Mouse (Mus musculus) megakaryocyte, embryonic 14.5 days (primary cell): ENCODE results near the gene Ldlrad3. TPM values are rescaled to one million over a fixed set of nuclear protein-coding genes. Genes with fewer than 3 reads are reported as not detected.

Source experiments
- H3K27me3 ChIP-seq: replicated peaks from 2 replicates; pipeline ENCODE3; 2012; ENCODE audit warnings: inconsistent platforms
- H3K36me3 ChIP-seq: replicated peaks from 2 replicates; pipeline ENCODE3; 2012; ENCODE audit warnings: low read length, inconsistent platforms, mixed read lengths
- H3K4me1 ChIP-seq: 2 replicates; pipeline ENCODE4 v1.6.1; 2012; ENCODE audit warnings: inconsistent platforms
- H3K4me3 ChIP-seq: replicated peaks from 2 replicates; pipeline ENCODE3; 2012; ENCODE audit warnings: moderate library complexity, mild to moderate bottlenecking, inconsistent platforms
- H3K9me3 ChIP-seq: 2 replicates; pipeline ENCODE4 v1.6.1; 2012; ENCODE audit warnings: inconsistent platforms
- FLI1 ChIP-seq: IDR thresholded peaks from 2 replicates; pipeline ENCODE4 v1.6.1; 2012; ENCODE audit warnings: low read length, inconsistent platforms, mixed read lengths
- GATA1 ChIP-seq: IDR thresholded peaks from 3 replicates; pipeline ENCODE4 v1.6.1; 2012; ENCODE audit warnings: mixed read lengths, low read length, inconsistent platforms, borderline replicate concordance
- polyA plus RNA-seq: library from polyadenylated mRNA; stranded (reverse); fragments of >175 nt; gene quantifications from 2 replicates; pipeline ENCODE4 v1.2.3, GENCODE M21; 2012; ENCODE audit warnings: low replicate concordance; ENCODE audit not compliant: insufficient read depth

Gene Ldlrad3
- polyA plus RNA-seq, 1 experiment = 0.22 TPM

DNA sequence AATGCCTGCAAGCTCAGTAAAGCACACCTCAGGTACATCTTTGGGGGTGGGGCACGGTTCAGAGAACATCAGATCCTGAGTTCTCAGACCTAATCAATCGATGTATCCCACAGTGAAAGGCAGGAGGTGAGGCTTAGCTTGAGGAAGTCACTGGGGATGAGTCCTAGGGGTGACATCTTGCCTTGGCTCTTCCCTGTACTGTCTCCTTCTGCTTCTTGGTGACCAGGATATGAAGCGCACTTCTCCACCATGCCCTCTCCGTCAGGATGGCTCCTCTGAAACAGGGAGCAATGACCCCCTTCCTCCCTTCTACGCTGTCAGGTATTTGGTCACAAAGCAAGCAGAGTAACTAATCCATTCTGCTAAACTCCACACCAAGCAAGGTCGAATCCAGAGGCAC, 79.5 kb downstream of the Ldlrad3 start:
- TF ChIP-seq GATA1 (no peak), FLI1 (no peak)
- H3K27me3 ChIP-seq = peaks cover 5% of the 10 kb centered on the region
- H3K4me1 ChIP-seq = peaks cover 4% of the 10 kb centered on the region; the same call in 1 of the 2 replicates
- H3K4me3 ChIP-seq = no peak overlapping the region
- H3K9me3 ChIP-seq = no peaks in the 10 kb centered on the region
- H3K36me3 ChIP-seq = no peaks in the 10 kb centered on the region

DNA sequence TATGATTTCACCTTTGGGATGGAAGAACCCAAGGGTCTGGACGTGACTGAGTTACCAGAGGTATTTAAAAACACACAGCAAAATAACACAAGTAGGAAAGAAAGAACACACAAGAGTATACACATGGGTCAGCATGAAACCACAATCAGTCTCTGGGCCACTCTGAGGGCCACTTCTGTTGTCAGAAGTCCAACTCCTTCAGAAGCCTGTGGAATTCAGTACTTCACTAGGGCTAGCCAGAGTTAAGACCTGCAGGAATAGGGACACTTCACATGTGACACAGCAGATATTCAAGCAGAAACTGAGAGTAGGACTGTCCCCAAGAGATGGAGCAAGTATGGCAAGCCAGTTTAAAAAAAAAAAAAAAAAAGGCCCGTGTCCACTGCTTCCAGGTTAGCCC, 80.7 kb downstream of the Ldlrad3 start:
- Histone ChIP-seq H3K4me3 (no peak overlapping the region), H3K27me3 (peaks cover 7% of the 10 kb centered on the region), H3K36me3 (no peaks in the 10 kb centered on the region), H3K9me3 (no peaks in the 10 kb centered on the region), H3K4me1 (peaks cover 4% of the 10 kb centered on the region; the same call in 1 of the 2 replicates)
- TF ChIP-seq GATA1 (no peak), FLI1 (no peak)

DNA sequence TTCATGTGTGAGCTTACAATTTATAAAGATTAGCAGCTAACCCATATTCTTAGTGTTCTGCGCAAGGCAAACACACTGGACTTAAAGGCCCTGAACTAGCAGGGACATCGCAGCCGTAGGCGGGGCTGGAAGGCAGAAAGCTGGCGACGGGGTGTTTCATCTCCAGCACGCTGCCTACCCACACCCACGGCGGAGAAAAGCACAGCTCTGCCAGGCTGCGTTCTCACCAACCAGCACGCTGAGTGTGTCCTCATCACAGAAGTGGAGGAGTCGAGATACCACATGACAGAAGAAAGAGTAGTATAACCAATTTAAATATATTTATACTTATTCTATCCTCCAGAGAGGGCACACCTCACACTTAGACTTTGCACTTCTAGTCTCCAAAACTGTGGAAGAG, 82.2 kb downstream of the Ldlrad3 start:
- H3K27me3 ChIP-seq = peaks cover 7% of the 10 kb centered on the region
- H3K9me3 ChIP-seq = no peaks in the 10 kb centered on the region
- no peak overlapping the region for H3K4me3 ChIP-seq
- H3K36me3 ChIP-seq = no peaks in the 10 kb centered on the region
- TF ChIP-seq GATA1 = no peak
- TF ChIP-seq FLI1 = no peak
- H3K4me1 ChIP-seq = peaks cover 4% of the 10 kb centered on the region; the same call in 1 of the 2 replicates

DNA sequence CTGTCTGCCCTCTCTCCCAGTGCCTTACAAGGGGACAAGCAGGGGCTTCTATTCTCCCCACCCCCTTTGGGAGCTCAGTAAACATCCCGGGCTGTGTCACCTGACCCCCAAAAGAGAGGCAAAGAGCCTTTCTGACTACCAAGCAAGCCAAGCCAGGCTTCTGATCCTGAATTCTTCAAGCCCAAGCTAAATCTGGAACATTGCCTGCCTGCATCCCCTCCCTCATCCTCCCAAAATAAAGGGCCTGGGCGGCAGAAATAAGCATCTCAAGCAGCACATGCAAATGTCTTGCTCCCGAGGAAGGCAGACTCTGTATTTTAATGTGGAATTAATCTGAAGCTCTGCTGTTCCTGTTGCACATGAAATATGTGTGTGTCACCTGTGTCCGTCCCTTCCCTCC, 85.7 kb downstream of the Ldlrad3 start:
- H3K4me1 ChIP-seq = peaks cover 4% of the 10 kb centered on the region; the same call in 1 of the 2 replicates
- no peak for TF ChIP-seq FLI1
- no peak for TF ChIP-seq GATA1
- H3K9me3 ChIP-seq = no peaks in the 10 kb centered on the region
- H3K4me3 ChIP-seq = no peak overlapping the region
- H3K36me3 ChIP-seq = no peaks in the 10 kb centered on the region
- H3K27me3 ChIP-seq = peaks cover 10% of the 10 kb centered on the region

DNA sequence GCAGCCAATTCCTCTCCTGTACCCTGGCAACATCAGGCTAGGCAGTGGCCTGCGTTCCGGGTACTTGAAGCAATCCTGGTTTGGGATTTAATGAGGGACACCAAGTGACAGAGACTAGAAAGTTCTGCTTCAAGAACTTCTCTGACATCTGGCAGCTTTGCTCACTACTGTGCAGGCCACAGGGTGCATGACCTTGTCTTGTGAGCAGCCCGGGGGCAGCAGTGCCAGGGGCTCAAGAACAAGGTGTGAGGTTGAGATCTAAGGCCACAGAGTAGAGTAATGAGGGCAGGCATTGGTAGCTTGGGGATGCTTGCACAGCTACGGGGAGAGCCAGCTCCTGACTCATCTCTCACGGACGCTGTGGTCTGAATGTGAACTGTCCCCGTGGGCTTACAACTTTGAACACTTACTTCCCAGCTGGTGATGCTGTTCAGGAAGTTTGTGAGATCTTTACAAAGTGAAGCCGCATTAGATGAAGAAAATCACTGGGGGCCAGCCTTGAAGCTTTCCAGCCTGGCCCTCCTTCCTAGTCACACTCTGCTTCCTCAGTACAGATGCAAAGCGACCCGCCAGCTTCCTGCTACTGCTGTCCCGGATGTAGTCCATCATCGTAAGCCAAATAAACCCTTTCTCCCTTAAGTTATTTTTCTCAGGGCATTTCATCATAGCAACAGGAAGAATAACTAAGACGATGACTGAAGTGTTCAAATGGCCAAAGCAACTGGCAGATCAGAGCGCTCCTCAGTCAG, 86.3 kb downstream of the Ldlrad3 start:
- Histone ChIP-seq H3K4me1 (peaks cover 4% of the 10 kb centered on the region; the same call in 1 of the 2 replicates), H3K36me3 (no peaks in the 10 kb centered on the region), H3K4me3 (no peak overlapping the region), H3K9me3 (no peaks in the 10 kb centered on the region), H3K27me3 (peaks cover 11% of the 10 kb centered on the region)
- TF ChIP-seq GATA1 = no peak
- no peak for TF ChIP-seq FLI1

DNA sequence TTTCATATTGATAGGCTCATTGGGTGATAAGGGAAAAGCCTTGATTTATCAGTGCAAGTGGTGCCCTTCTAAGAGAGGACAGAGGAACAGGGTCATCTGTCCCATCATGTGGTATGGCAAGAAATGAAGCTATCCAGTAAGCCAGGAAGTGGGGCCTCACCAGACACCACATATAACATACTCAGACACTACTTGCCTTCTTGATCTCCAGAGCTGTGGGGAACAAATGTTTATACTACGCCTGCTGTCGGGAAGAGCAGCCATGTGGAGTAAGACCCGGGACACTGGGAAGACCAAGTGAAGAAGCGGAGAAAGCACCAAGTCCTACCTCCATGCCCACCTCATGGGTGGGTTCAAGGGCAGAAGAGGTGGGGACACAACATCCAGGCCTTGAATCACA, 86.9 kb downstream of the Ldlrad3 start:
- H3K4me1 ChIP-seq = peaks cover 4% of the 10 kb centered on the region; the same call in 1 of the 2 replicates
- peaks cover 1% of the 10 kb centered on the region; the same call in 1 of the 2 replicates for H3K9me3 ChIP-seq
- peaks cover 11% of the 10 kb centered on the region for H3K27me3 ChIP-seq
- TF ChIP-seq FLI1 = no peak
- TF ChIP-seq GATA1 = no peak
- no peaks in the 10 kb centered on the region for H3K36me3 ChIP-seq
- H3K4me3 ChIP-seq = peak overlapping the region; percentile 7

DNA sequence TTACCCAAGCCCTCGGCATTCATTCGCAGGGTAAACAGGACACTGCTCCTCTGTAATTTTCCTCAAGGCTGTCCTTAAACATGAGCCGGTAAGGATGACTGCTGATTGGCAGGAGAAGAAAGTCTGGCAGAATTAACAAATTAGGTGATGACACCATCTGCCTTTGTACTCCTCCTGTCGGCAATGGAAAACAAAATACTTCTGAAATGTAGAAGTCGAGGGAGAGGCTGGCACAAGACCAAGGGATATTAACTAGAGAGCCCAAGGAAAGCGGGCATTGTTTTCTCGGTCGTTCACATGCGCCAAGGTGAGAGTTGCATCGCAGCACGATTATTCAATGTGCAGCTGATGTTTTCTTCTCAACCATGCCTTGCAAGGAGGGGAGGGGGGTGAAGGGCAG, 91.4 kb downstream of the Ldlrad3 start:
- H3K27me3 ChIP-seq = peaks cover 13% of the 10 kb centered on the region
- no peaks in the 10 kb centered on the region for H3K4me1 ChIP-seq
- H3K4me3 ChIP-seq = no peak overlapping the region
- no peak for TF ChIP-seq FLI1
- no peak for TF ChIP-seq GATA1
- H3K9me3 ChIP-seq = peaks cover 5% of the 10 kb centered on the region
- H3K36me3 ChIP-seq = no peaks in the 10 kb centered on the region

DNA sequence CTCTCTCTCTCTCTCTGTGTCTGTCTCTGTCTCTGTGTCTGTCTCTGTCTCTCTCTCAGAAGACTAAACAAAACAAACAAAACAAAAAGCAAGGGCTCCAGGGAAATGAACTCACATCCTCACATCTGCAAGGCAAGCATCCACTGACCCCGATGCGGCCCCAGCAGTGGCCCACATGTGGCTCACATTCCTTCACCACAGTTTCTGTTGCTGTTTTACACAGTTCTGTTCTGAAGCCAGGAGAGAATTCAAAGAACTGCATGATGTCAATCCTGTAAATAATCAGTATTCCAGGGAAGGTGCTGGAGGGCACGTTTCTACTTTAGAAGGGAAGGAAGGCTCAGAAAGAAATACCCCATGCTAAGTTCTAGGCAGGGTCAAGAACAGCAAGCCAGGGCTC, 91.9 kb downstream of the Ldlrad3 start:
- H3K36me3 ChIP-seq = no peaks in the 10 kb centered on the region
- peaks cover 6% of the 10 kb centered on the region for H3K9me3 ChIP-seq
- H3K4me1 ChIP-seq = no peaks in the 10 kb centered on the region
- H3K4me3 ChIP-seq = no peak overlapping the region
- H3K27me3 ChIP-seq = peaks cover 13% of the 10 kb centered on the region
- TF ChIP-seq FLI1 (no peak), GATA1 (no peak)

DNA sequence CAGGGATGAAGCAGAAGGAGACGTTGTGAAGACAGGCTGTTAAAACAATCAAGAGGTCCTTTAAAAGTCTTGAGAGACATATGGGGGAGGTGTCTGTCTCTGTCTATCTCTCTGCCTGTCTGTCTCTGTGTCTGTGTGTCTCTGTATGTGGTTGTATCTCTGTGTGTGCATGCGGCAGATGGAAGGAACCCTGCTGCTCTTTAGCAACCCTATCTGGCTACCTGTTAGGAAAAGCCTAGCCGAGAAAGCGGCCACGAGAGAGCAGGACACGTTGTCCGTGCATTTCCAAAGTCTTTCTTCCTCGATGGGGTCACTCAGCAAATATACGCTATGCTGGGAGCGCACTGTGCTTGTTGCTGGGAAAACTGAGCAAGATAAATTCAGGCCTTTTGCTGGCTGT, 93.6 kb downstream of the Ldlrad3 start:
- no peak overlapping the region for H3K4me3 ChIP-seq
- peaks cover 20% of the 10 kb centered on the region for H3K9me3 ChIP-seq
- H3K27me3 ChIP-seq = peaks cover 20% of the 10 kb centered on the region
- TF ChIP-seq GATA1 (no peak), FLI1 (no peak)
- H3K4me1 ChIP-seq = no peaks in the 10 kb centered on the region
- H3K36me3 ChIP-seq = no peaks in the 10 kb centered on the region

DNA sequence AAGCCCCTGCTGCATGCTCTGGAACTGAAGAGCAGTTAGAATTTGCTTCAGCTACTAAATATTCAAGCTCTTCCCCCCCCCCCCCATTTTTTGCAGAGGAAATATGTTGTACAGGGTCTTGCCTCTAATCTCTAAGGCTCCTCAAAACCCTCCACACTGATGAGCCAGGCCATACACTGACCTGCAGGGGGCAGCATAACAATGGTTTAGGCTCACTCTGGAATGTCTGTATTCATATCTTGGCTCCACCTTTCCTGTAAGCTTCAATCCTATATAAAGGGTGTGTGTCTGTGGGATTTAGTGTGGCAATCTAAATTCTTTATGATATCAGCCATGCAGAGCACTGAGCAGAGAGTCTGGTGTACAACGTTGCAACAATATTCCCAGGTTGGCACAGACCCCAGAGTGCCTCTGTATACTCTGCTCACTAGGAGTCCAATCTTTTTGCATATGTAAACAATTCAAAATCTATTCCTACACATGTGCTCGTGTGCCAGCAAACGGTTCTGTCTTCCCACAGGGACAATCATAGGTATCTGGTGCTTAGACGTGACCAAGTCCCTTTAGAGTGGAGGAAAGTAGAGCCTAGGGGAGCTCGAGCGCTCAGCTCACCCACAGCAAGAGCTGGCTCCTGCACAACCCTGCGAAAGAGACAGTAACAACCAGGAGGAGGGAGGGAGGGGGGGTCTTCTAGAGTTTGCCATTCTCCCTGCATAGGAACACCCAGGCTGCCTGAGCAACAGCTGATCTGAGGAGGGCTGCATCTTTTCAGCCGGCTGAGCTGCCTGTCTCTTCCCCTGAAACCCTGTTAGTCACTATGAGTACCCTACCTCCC, 94.5 kb downstream of the Ldlrad3 start:
- TF ChIP-seq GATA1 = no peak
- TF ChIP-seq FLI1 = no peak
- peaks cover 22% of the 10 kb centered on the region for H3K27me3 ChIP-seq
- H3K4me3 ChIP-seq = no peak overlapping the region
- H3K9me3 ChIP-seq = peaks cover 25% of the 10 kb centered on the region
- H3K4me1 ChIP-seq = no peaks in the 10 kb centered on the region
- H3K36me3 ChIP-seq = no peaks in the 10 kb centered on the region
